Mouse (Mus musculus) small intestine, adult 2 months (tissue): ENCODE results near the gene Etfbkmt. TPM values are rescaled to one million over a fixed set of nuclear protein-coding genes. Genes with fewer than 3 reads are reported as not detected.
"Not testable (repeated sequence)": the region's sequence is repeated elsewhere in the genome, so short reads cannot be mapped to it uniquely, and the experiment has no call there.

Experiments
- H3K27ac ChIP-seq: fragments of 200-500 bp; 2 replicates; pipeline ENCODE4 v1.5.1; 2012; ENCODE audit warnings: low read depth, low read length, control low read depth, inconsistent platforms; ENCODE audit not compliant: insufficient read depth
- H3K27me3 ChIP-seq: fragments of 200-500 bp; 2 replicates; pipeline ENCODE4 v1.6.1; 2012; ENCODE audit warnings: mild to moderate bottlenecking, moderate library complexity, low read length, inconsistent platforms; ENCODE audit not compliant: control insufficient read depth, insufficient read depth
- H3K36me3 ChIP-seq: fragments of 200-500 bp; 2 replicates; pipeline ENCODE4 v1.6.1; 2012; ENCODE audit warnings: mild to moderate bottlenecking, low read length, control low read depth, inconsistent platforms; ENCODE audit not compliant: control insufficient read depth, insufficient read depth
- H3K4me1 ChIP-seq: fragments of 200-500 bp; 2 replicates; pipeline ENCODE4 v1.6.1; 2012; ENCODE audit warnings: low read length, inconsistent platforms, mixed read lengths; ENCODE audit not compliant: control insufficient read depth, insufficient read depth, insufficient read length
- H3K4me3 ChIP-seq: fragments of 200-500 bp; 2 replicates; pipeline ENCODE4 v1.5.1; 2012; ENCODE audit warnings: low read depth, mild to moderate bottlenecking, control low read depth, inconsistent platforms, low read length, moderate library complexity
- CTCF ChIP-seq: fragments of 200-500 bp; IDR thresholded peaks from 2 replicates; pipeline ENCODE4 v1.5.1; 2012; ENCODE audit warnings: low read depth, mild to moderate bottlenecking, control low read depth, inconsistent platforms, low read length, moderate library complexity, mixed read lengths; ENCODE audit not compliant: insufficient replicate concordance, insufficient read length; ENCODE audit errors: extremely low read depth
- POLR2A ChIP-seq: fragments of 200-500 bp; IDR thresholded peaks from 2 replicates; pipeline ENCODE4 v1.6.1; 2012; ENCODE audit warnings: low read depth, mild to moderate bottlenecking, control low read depth, inconsistent platforms, low read length, moderate library complexity
- WGBS: fragments of 180-500 bp; shearing (Covaris S2); methylation state at CpG from one replicate; pipeline ENCODE4 v1.1.7; 2018; 5-methylcytosine and 5-hydroxymethylcytosine counted together
- polyA plus RNA-seq: library from polyadenylated mRNA; depleted of rRNA; stranded (reverse); fragments of >200 nt; gene quantifications from 2 replicates; pipeline ENCODE4 v1.2.3, GENCODE M21; 2012

The Etfbkmt gene
- polyA plus RNA-seq, 1 experiment: 3.4 TPM

- 97% methylated on average over 1 of the region's 1 CpGs for WGBS
- Histone ChIP-seq H3K27me3 (no peaks in the 10 kb centered on the region), H3K4me3 (no peak overlapping the region), H3K27ac (no peak overlapping the region), H3K4me1 (no peaks in the 10 kb centered on the region), H3K36me3 (peaks cover 19% of the 10 kb centered on the region)
- no peak for TF ChIP-seq CTCF
- no peak for TF ChIP-seq POLR2A
These were observed 28.0 kb downstream of the Etfbkmt start for GRCm38 (mm10) chr6:149167672-149168071.

- TF ChIP-seq POLR2A (no peak), CTCF (no peak)
- 99% methylated on average over 2 of the region's 2 CpGs for WGBS
These were observed 28.8 kb downstream of the Etfbkmt start for GRCm38 (mm10) chr6:149168436-149168835.

DNA sequence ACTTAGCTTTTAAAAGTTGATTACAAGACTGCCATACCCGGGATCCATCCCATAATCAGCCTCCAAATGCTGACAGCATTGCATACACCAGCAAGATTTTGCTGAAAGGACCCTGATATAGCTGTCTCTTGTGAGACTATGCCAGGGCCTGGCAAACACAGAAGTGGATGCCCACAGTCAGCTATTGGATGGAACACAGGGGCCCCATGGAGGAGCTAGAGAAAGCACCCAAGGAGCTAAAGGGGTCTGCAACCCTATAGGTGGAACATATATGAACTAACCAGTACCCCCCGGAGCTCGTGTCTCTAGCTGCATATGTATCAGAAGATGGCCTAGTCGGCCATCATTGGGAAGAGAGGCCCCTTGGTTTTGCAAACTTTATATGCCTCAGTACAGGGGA is 30.3 kb downstream of the Etfbkmt start:
- H3K36me3 ChIP-seq: peaks cover 20% of the 10 kb centered on the region
- not testable (repeated sequence) for H3K4me3 ChIP-seq, H3K27me3 ChIP-seq, H3K4me1 ChIP-seq, H3K27ac ChIP-seq
- 98% methylated on average over 4 of the region's 4 CpGs for WGBS

More at GRCm38 (mm10) chr6:149168436-149168835, 28.8 kb downstream of the Etfbkmt start:
- no peak overlapping the region for H3K4me3 ChIP-seq
- H3K27ac ChIP-seq: no peak overlapping the region
- no peaks in the 10 kb centered on the region for H3K27me3 ChIP-seq
- no peaks in the 10 kb centered on the region for H3K4me1 ChIP-seq
- H3K36me3 ChIP-seq: peaks cover 20% of the 10 kb centered on the region

DNA sequence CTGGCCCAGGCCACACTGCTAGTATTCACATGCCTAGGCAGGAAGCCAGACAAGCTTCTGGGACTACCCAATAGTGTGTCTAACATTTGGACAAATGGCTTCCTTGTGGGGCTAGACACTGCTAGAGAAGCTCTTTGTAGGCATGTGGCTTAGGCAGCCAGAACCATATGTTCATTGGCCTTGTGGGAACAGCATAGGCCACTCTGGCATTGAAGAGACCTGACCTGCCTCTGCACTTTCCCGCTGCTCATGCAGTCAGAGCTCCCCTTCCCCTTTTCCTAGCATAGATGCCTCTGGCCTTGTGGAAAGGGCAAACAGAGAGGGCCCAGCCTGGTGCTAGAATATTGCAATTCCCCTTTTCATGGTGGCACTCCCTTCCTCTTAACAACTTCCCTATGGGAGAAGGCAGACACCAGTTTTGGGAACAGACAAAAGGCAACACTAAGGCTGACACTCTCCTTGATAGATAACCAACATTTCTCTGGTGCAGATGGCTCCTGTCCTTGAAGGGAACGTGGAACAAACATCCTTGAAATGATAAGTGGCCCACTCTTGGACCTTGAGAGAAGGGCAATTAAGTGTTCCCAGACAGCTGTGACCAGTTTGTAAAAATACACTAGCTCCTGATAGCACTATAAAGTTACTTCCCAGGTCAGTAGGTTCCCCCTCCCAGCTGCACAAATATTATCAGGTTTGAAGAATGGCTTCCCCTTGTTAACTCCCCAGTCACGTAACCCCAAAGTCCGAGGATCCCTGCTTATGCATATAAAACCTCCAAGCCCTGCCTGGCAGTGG is 34.4 kb downstream of the Etfbkmt start:
- H3K27me3 ChIP-seq: no peaks in the 10 kb centered on the region
- H3K4me3 ChIP-seq: no peak overlapping the region
- H3K27ac ChIP-seq: peak overlapping the region; percentile 69
- 24% methylated on average over 4 of the region's 4 CpGs for WGBS
- peaks cover 20% of the 10 kb centered on the region for H3K36me3 ChIP-seq
- peaks cover 4% of the 10 kb centered on the region; the same call in 1 of the 2 replicates for H3K4me1 ChIP-seq
- TF ChIP-seq POLR2A (no peak), CTCF (no peak)

- TF ChIP-seq CTCF: no peak
- TF ChIP-seq POLR2A: no peak
- no peaks in the 10 kb centered on the region for H3K27me3 ChIP-seq
- peaks cover 4% of the 10 kb centered on the region; the same call in 1 of the 2 replicates for H3K4me1 ChIP-seq
- WGBS: 74% methylated on average over 3 of the region's 3 CpGs
- peak overlapping the region; percentile 69 for H3K27ac ChIP-seq
- no peak overlapping the region for H3K4me3 ChIP-seq
- peaks cover 23% of the 10 kb centered on the region for H3K36me3 ChIP-seq
These were observed 35.4 kb downstream of the Etfbkmt start for GRCm38 (mm10) chr6:149174932-149175570.

DNA sequence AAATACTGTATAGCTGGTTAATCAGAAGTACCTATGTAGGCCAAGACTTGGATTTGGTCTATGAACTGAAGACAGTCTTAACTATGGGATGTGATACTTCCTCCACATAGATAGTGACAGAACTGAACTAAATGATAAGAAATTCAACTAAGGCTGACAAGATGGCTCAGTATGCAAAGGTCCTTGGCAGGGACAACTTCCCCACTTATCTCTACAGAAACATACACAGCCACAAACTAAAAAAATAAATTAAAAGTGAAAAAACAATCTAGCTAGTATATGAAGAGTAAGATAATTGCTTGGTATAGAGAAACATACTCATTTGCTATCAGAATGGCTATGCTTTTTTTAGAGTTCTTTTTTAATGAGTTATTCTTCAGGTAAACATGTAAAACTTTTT is 39.4 kb downstream of the Etfbkmt start:
- Histone ChIP-seq H3K36me3 (peaks cover 39% of the 10 kb centered on the region), H3K4me3 (no peak overlapping the region), H3K27me3 (no peaks in the 10 kb centered on the region)

GRCm38 (mm10) chr6:149184007-149184406 is 44.4 kb downstream of the Etfbkmt start:
- no peaks in the 10 kb centered on the region for H3K27me3 ChIP-seq
- peaks cover 31% of the 10 kb centered on the region for H3K36me3 ChIP-seq
- 96% methylated on average over 1 of the region's 1 CpGs for WGBS
- no peak overlapping the region for H3K4me3 ChIP-seq
- peaks cover 7% of the 10 kb centered on the region; the same call in 1 of the 2 replicates for H3K4me1 ChIP-seq
- no peak for TF ChIP-seq POLR2A
- no peak for TF ChIP-seq CTCF
- no peak overlapping the region for H3K27ac ChIP-seq

More for the DNA sequence above, 39.4 kb downstream of the Etfbkmt start:
- H3K27ac ChIP-seq: no peak overlapping the region
- TF ChIP-seq CTCF (no peak), POLR2A (no peak)
- peaks cover 1% of the 10 kb centered on the region; the same call in 1 of the 2 replicates for H3K4me1 ChIP-seq
